Mouse (Mus musculus) liver, embryonic 15.5 days (tissue): ENCODE results near the gene Tsnax. TPM values are rescaled to one million over a fixed set of nuclear protein-coding genes. Genes with fewer than 3 reads are reported as not detected.

Experiments used
- ATAC-seq: fragments of 200-750 bp; cut with Nextera tagmentation; 2 replicates; pipeline ENCODE4 v1.8.0; 2017; ENCODE audit warnings: moderate number of reproducible peaks, mild to moderate bottlenecking, moderate library complexity; ENCODE audit not compliant: insufficient read depth
- H3K27ac ChIP-seq: fragments of 300-500 bp; sonication (generic); replicated peaks from 2 replicates; pipeline ENCODE4 v1.5.1; 2015; ENCODE audit warnings: mild to moderate bottlenecking, inconsistent platforms
- H3K27me3 ChIP-seq: fragments of 300-500 bp; sonication (generic); 2 replicates; pipeline ENCODE4 v1.6.1; 2015; ENCODE audit warnings: mild to moderate bottlenecking, inconsistent platforms
- H3K36me3 ChIP-seq: fragments of 300-500 bp; sonication (generic); replicated peaks from 2 replicates; pipeline ENCODE4 v1.6.1; 2015; ENCODE audit warnings: moderate library complexity, mild to moderate bottlenecking, inconsistent platforms
- H3K4me1 ChIP-seq: fragments of 300-500 bp; sonication (generic); replicated peaks from 2 replicates; pipeline ENCODE4 v1.6.1; 2015; ENCODE audit warnings: inconsistent platforms
- H3K4me2 ChIP-seq: fragments of 300-500 bp; sonication (generic); 2 replicates; pipeline ENCODE4 v1.6.1; 2015; ENCODE audit warnings: moderate library complexity, mild to moderate bottlenecking, inconsistent platforms
- H3K4me3 ChIP-seq: fragments of 300-500 bp; sonication (generic); replicated peaks from 2 replicates; pipeline ENCODE4 v1.5.1; 2015; ENCODE audit warnings: mild to moderate bottlenecking, inconsistent platforms
- H3K9ac ChIP-seq: fragments of 300-500 bp; sonication (generic); 2 replicates; pipeline ENCODE4 v1.6.1; 2015; ENCODE audit warnings: moderate library complexity, mild to moderate bottlenecking, inconsistent platforms
- H3K9me3 ChIP-seq: fragments of 300-500 bp; sonication (generic); replicated peaks from 2 replicates; pipeline ENCODE4 v1.6.1; 2016; ENCODE audit warnings: inconsistent platforms
- WGBS: fragments of 180-500 bp; shearing (Covaris S2); methylation state at CpG from one replicate; pipeline ENCODE4 v1.1.7; 2015; ENCODE audit warnings: mixed read lengths; ENCODE audit not compliant: insufficient replicate concordance; 5-methylcytosine and 5-hydroxymethylcytosine counted together
- polyA plus RNA-seq: library from polyadenylated mRNA; unstranded; fragments of >200 nt; fragmentation: Nextera tagmentation; extraction: Ambion mirVana; gene quantifications from 2 replicates; pipeline ENCODE4 v1.2.1, GENCODE M21; 2015

Gene Tsnax
- polyA plus RNA-seq, 1 experiment from 2014 or later: 36.0 TPM

GRCm38 (mm10) chr8:125066913-125067595 is 54.3 kb downstream of the Tsnax start:
- WGBS: 6% methylated on average over 12 of the region's 12 CpGs
- Histone ChIP-seq H3K9me3 (no peaks in the 10 kb centered on the region), H3K27me3 (no peaks in the 10 kb centered on the region), H3K4me2 (peak overlapping the region; percentile 47), H3K36me3 (no peaks in the 10 kb centered on the region), H3K4me1 (0 out of 2 replicates have a peak, but pooled peaks cover 3% of the 10 kb centered on the region), H3K27ac (peak overlapping the region; percentile 45), H3K4me3 (no peak overlapping the region), H3K9ac (no peak overlapping the region)
- ATAC-seq: peak; percentile 34; the same call in 1 of the 2 replicates

GRCm38 (mm10) chr8:125067596-125067960 is 54.8 kb downstream of the Tsnax start:
- H3K4me3 ChIP-seq: no peak overlapping the region
- no peaks in the 10 kb centered on the region for H3K9me3 ChIP-seq
- no peaks in the 10 kb centered on the region for H3K36me3 ChIP-seq
- H3K4me1 ChIP-seq: 0 out of 2 replicates have a peak, but pooled peaks cover 3% of the 10 kb centered on the region
- 23% methylated on average over 9 of the region's 9 CpGs for WGBS
- no peak overlapping the region for H3K9ac ChIP-seq
- H3K27ac ChIP-seq: peak overlapping the region; percentile 45
- peak overlapping the region; percentile 13; the same call in 1 of the 2 replicates for H3K4me2 ChIP-seq
- no peak for ATAC-seq
- no peaks in the 10 kb centered on the region for H3K27me3 ChIP-seq

GRCm38 (mm10) chr8:125068146-125068905 is 55.5 kb downstream of the Tsnax start:
- H3K27ac ChIP-seq: no peak overlapping the region; the same call in 1 of the 2 replicates
- ATAC-seq: no peak
- WGBS: 63% methylated on average over 6 of the region's 6 CpGs
- no peak overlapping the region for H3K4me3 ChIP-seq
- H3K27me3 ChIP-seq: no peaks in the 10 kb centered on the region
- no peaks in the 10 kb centered on the region for H3K36me3 ChIP-seq
- no peak overlapping the region for H3K9ac ChIP-seq
- 0 out of 2 replicates have a peak, but pooled peaks cover 3% of the 10 kb centered on the region for H3K4me1 ChIP-seq
- H3K9me3 ChIP-seq: no peaks in the 10 kb centered on the region
- no peak overlapping the region for H3K4me2 ChIP-seq

GRCm38 (mm10) chr8:125069304-125069703 is 56.5 kb downstream of the Tsnax start:
- no peak overlapping the region for H3K9ac ChIP-seq
- no peak overlapping the region for H3K4me3 ChIP-seq
- H3K27me3 ChIP-seq: no peaks in the 10 kb centered on the region
- ATAC-seq: no peak
- no peaks in the 10 kb centered on the region for H3K9me3 ChIP-seq
- no peaks in the 10 kb centered on the region for H3K36me3 ChIP-seq
- no peak overlapping the region for H3K4me2 ChIP-seq
- WGBS: 68% methylated on average over 7 of the region's 7 CpGs
- 0 out of 2 replicates have a peak, but pooled peaks cover 3% of the 10 kb centered on the region for H3K4me1 ChIP-seq
- no peak overlapping the region for H3K27ac ChIP-seq

GRCm38 (mm10) chr8:125069733-125070132 is 56.9 kb downstream of the Tsnax start:
- H3K27ac ChIP-seq: no peak overlapping the region
- WGBS: 58% methylated on average over 6 of the region's 6 CpGs
- H3K9ac ChIP-seq: no peak overlapping the region
- H3K4me2 ChIP-seq: no peak overlapping the region
- H3K4me3 ChIP-seq: no peak overlapping the region
- no peaks in the 10 kb centered on the region for H3K27me3 ChIP-seq
- H3K36me3 ChIP-seq: no peaks in the 10 kb centered on the region
- 0 out of 2 replicates have a peak, but pooled peaks cover 3% of the 10 kb centered on the region for H3K4me1 ChIP-seq
- no peaks in the 10 kb centered on the region for H3K9me3 ChIP-seq
- no peak for ATAC-seq

- no peak overlapping the region for H3K4me2 ChIP-seq
- no peaks in the 10 kb centered on the region for H3K9me3 ChIP-seq
- no peak for ATAC-seq
- no peak overlapping the region for H3K4me3 ChIP-seq
- H3K9ac ChIP-seq: no peak overlapping the region
- no peaks in the 10 kb centered on the region for H3K27me3 ChIP-seq
- H3K36me3 ChIP-seq: no peaks in the 10 kb centered on the region
- H3K27ac ChIP-seq: no peak overlapping the region
- H3K4me1 ChIP-seq: no peaks in the 10 kb centered on the region
- 75% methylated on average over 10 of the region's 10 CpGs for WGBS
Observed at GRCm38 (mm10) chr8:125074141-125074540, 61.3 kb downstream of the Tsnax start.

GRCm38 (mm10) chr8:125074581-125074980 is 61.8 kb downstream of the Tsnax start:
- ATAC-seq: no peak
- Histone ChIP-seq H3K4me1 (no peaks in the 10 kb centered on the region), H3K36me3 (no peaks in the 10 kb centered on the region), H3K27me3 (no peaks in the 10 kb centered on the region), H3K27ac (no peak overlapping the region), H3K9ac (no peak overlapping the region), H3K9me3 (no peaks in the 10 kb centered on the region), H3K4me2 (no peak overlapping the region), H3K4me3 (no peak overlapping the region)
- WGBS: 63% methylated on average over 2 of the region's 2 CpGs

- Histone ChIP-seq H3K27ac (no peak overlapping the region), H3K9ac (no peak overlapping the region), H3K4me1 (no peaks in the 10 kb centered on the region), H3K4me2 (no peak overlapping the region), H3K36me3 (no peaks in the 10 kb centered on the region), H3K4me3 (no peak overlapping the region), H3K27me3 (no peaks in the 10 kb centered on the region), H3K9me3 (no peaks in the 10 kb centered on the region)
- WGBS: 51% methylated on average over 4 of the region's 4 CpGs
- ATAC-seq: no peak
Observed at GRCm38 (mm10) chr8:125075389-125075788, 62.6 kb downstream of the Tsnax start.

GRCm38 (mm10) chr8:125077326-125077725 is 64.5 kb downstream of the Tsnax start:
- H3K27ac ChIP-seq: no peak overlapping the region
- no peaks in the 10 kb centered on the region for H3K27me3 ChIP-seq
- H3K36me3 ChIP-seq: no peaks in the 10 kb centered on the region
- H3K4me2 ChIP-seq: no peak overlapping the region
- no peaks in the 10 kb centered on the region for H3K4me1 ChIP-seq
- no peak overlapping the region for H3K4me3 ChIP-seq
- ATAC-seq: no peak
- WGBS: 70% methylated on average over 8 of the region's 8 CpGs
- H3K9ac ChIP-seq: no peak overlapping the region
- H3K9me3 ChIP-seq: no peaks in the 10 kb centered on the region

- no peaks in the 10 kb centered on the region for H3K27me3 ChIP-seq
- H3K36me3 ChIP-seq: no peaks in the 10 kb centered on the region
- WGBS: 61% methylated on average over 9 of the region's 9 CpGs
- no peak overlapping the region for H3K4me2 ChIP-seq
- H3K27ac ChIP-seq: no peak overlapping the region
- no peak overlapping the region for H3K4me3 ChIP-seq
- ATAC-seq: no peak
- H3K9ac ChIP-seq: no peak overlapping the region
- no peaks in the 10 kb centered on the region for H3K9me3 ChIP-seq
- H3K4me1 ChIP-seq: 0 out of 2 replicates have a peak, but pooled peaks cover 3% of the 10 kb centered on the region
Observed at GRCm38 (mm10) chr8:125078771-125079384, 66.1 kb downstream of the Tsnax start.
